Mouse (Mus musculus) neural tube, embryonic 12.5 days (tissue): ENCODE results near the gene Fgfr2. TPM values are rescaled to one million over a fixed set of nuclear protein-coding genes. Genes with fewer than 3 reads are reported as not detected.

ENCODE experiments used
- ATAC-seq: fragments of 200-750 bp; cut with Nextera tagmentation; 2 replicates; pipeline ENCODE4 v1.8.0; 2017; ENCODE audit warnings: low read depth, mild to moderate bottlenecking, moderate TSS enrichment, moderate library complexity; ENCODE audit not compliant: low FRiP score
- H3K27ac ChIP-seq: fragments of 300-500 bp; sonication (generic); 2 replicates; pipeline ENCODE4 v1.5.1; 2016
- H3K27me3 ChIP-seq: fragments of 300-500 bp; sonication (generic); replicated peaks from 2 replicates; pipeline ENCODE4 v1.6.1; 2016; ENCODE audit warnings: mild to moderate bottlenecking
- H3K36me3 ChIP-seq: fragments of 300-500 bp; sonication (generic); 2 replicates; pipeline ENCODE4 v1.6.1; 2016; ENCODE audit warnings: mild to moderate bottlenecking
- H3K4me1 ChIP-seq: fragments of 300-500 bp; sonication (generic); 2 replicates; pipeline ENCODE4 v1.6.1; 2016
- H3K4me2 ChIP-seq: fragments of 300-500 bp; sonication (generic); replicated peaks from 2 replicates; pipeline ENCODE4 v1.6.1; 2016; ENCODE audit warnings: mild to moderate bottlenecking
- H3K4me3 ChIP-seq: fragments of 300-500 bp; sonication (generic); 2 replicates; pipeline ENCODE4 v1.5.1; 2016
- H3K9ac ChIP-seq: fragments of 300-500 bp; sonication (generic); 2 replicates; pipeline ENCODE4 v1.6.1; 2016; ENCODE audit warnings: mild to moderate bottlenecking
- H3K9me3 ChIP-seq: fragments of 300-500 bp; sonication (generic); 2 replicates; pipeline ENCODE4 v1.6.1; 2016; ENCODE audit warnings: mild to moderate bottlenecking
- WGBS: fragments of 180-500 bp; shearing (Covaris S2); methylation state at CpG from one replicate; pipeline ENCODE4 v1.1.7; 2016; 5-methylcytosine and 5-hydroxymethylcytosine counted together
- polyA plus RNA-seq: library from polyadenylated mRNA; unstranded; fragments of >200 nt; fragmentation: Nextera tagmentation; extraction: Ambion mirVana; gene quantifications from 2 replicates; pipeline ENCODE4 v1.2.1, GENCODE M21; 2016

Gene Fgfr2
- polyA plus RNA-seq, 1 experiment from 2014 or later = 65.0 TPM

GRCm38 (mm10) chr7:133067321-133067841 is 55.8 kb downstream of the Fgfr2 start:
- Histone ChIP-seq H3K4me2 (0 out of 2 replicates have a peak overlapping the region, but pooled peaks have one; percentile 16), H3K27ac (peak overlapping the region; percentile 27; the same call in 1 of the 2 replicates), H3K4me3 (no peak overlapping the region), H3K9ac (no peak overlapping the region), H3K4me1 (peaks cover 65% of the 10 kb centered on the region), H3K27me3 (no peaks in the 10 kb centered on the region), H3K36me3 (peaks cover 17% of the 10 kb centered on the region), H3K9me3 (no peaks in the 10 kb centered on the region)
- WGBS = 36% methylated on average over 7 of the region's 7 CpGs
- ATAC-seq = peak; percentile 27; the same call in 1 of the 2 replicates

DNA sequence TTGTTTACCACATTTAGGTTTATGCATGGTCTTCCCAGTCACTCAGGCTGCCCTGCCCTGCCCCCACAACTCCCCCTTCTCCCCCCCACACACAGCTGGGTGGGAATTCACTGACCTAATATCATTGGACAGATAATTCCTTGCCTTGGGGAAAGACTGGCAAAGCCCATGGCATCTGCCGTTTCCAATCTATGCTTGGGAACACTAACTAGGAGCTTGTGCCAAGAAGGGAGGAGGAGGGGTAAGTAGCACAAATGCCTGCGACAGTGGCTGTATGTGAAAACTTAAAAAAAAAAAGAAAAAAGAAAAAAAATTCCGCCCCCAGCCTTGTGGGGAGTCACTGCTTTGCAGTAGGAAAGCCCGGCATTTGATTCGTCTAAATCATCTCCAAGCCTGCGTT is 56.4 kb downstream of the Fgfr2 start:
- H3K4me2 ChIP-seq = 0 out of 2 replicates have a peak overlapping the region, but pooled peaks have one; percentile 2
- 35% methylated on average over 6 of the region's 6 CpGs for WGBS

GRCm38 (mm10) chr7:133062055-133062454 is 61.1 kb downstream of the Fgfr2 start:
- Histone ChIP-seq H3K9ac (no peak overlapping the region), H3K36me3 (peaks cover 13% of the 10 kb centered on the region), H3K9me3 (no peaks in the 10 kb centered on the region), H3K4me1 (peaks cover 33% of the 10 kb centered on the region), H3K27ac (no peak overlapping the region), H3K27me3 (no peaks in the 10 kb centered on the region), H3K4me2 (no peak overlapping the region), H3K4me3 (no peak overlapping the region)
- WGBS = 84% methylated on average over 3 of the region's 3 CpGs
- ATAC-seq = no peak

More for the DNA sequence above, 56.4 kb downstream of the Fgfr2 start:
- H3K9me3 ChIP-seq = no peaks in the 10 kb centered on the region
- peaks cover 59% of the 10 kb centered on the region for H3K4me1 ChIP-seq
- H3K9ac ChIP-seq = no peak overlapping the region
- no peaks in the 10 kb centered on the region for H3K27me3 ChIP-seq
- H3K4me3 ChIP-seq = no peak overlapping the region
- H3K27ac ChIP-seq = no peak overlapping the region
- no peak for ATAC-seq
- H3K36me3 ChIP-seq = peaks cover 17% of the 10 kb centered on the region

DNA sequence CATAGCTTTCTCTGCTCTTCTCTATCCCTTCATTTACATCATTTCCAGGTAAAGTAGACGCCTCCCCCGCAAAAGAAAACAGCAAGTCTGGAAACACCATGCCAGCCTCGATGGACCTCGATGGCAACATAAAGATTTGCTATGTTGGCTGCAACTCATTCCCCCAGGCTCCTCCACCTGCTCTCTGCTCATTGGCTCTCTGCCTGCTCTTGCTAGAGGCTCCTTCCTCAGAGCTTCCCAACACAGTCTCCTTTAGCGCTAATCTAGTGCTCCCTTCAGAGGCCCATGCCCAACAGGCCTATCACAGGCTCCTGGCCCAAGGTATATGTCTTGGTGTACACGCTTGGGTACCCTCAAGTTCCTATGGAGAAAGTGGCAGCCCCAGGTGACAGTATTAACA is 63.0 kb downstream of the Fgfr2 start:
- no peaks in the 10 kb centered on the region for H3K9me3 ChIP-seq
- 93% methylated on average over 6 of the region's 6 CpGs for WGBS
- H3K27ac ChIP-seq = no peak overlapping the region

DNA sequence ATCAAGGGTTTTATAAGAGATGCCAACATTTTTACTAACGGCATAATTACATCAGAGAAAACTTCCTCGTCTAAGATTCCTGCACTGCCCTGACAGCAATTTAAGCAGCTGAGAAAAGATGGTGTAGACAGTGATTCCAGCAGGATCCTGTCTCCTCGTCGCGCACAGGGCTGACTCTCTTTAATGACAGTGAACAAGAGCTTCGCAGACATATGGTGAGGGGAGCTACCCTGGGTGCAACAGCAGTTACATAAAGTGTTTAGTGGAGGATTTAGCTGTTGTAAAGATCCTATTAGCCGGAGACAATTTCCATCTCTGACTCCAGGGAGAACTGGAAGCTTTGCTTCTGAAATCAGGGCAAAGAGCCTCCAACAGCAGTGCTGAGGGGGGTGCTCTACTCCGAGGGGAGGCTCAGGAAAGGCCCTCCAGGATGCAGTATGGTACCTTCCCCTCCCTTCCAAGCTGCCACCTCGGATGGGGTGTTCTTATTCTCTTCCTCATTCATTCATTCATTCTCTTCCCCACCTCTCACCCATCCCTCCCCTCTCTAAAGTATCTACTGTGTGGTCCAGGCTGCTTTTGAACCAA is 63.5 kb downstream of the Fgfr2 start:
- H3K27me3 ChIP-seq = no peaks in the 10 kb centered on the region
- H3K4me2 ChIP-seq = no peak overlapping the region
- 78% methylated on average over 9 of the region's 9 CpGs for WGBS
- ATAC-seq = no peak
- H3K4me1 ChIP-seq = peaks cover 23% of the 10 kb centered on the region
- no peak overlapping the region for H3K4me3 ChIP-seq
- H3K27ac ChIP-seq = no peak overlapping the region
- no peaks in the 10 kb centered on the region for H3K9me3 ChIP-seq
- no peak overlapping the region for H3K9ac ChIP-seq
- H3K36me3 ChIP-seq = peaks cover 13% of the 10 kb centered on the region

More for the DNA sequence above, 63.0 kb downstream of the Fgfr2 start:
- H3K27me3 ChIP-seq = no peaks in the 10 kb centered on the region
- no peak for ATAC-seq
- H3K36me3 ChIP-seq = peaks cover 11% of the 10 kb centered on the region
- no peak overlapping the region for H3K4me2 ChIP-seq
- H3K9ac ChIP-seq = no peak overlapping the region
- H3K4me3 ChIP-seq = no peak overlapping the region
- H3K4me1 ChIP-seq = peaks cover 23% of the 10 kb centered on the region

DNA sequence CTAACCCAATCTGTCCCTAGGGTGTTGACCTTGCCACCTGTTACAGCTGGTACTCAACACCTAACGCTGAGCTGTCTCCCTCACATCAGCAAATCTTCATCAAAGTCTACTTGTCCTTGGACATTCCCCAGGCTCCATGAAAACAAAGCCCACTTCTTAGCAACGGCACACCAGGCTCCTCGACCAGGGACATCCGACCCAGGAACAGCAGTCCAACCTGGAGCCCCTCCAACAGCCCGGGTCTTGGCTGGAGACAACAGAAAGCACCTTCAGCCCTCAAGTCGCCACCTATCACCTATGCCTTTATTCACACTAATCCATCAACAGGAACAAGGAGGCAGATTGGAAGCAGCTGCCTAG is 64.0 kb downstream of the Fgfr2 start:
- 81% methylated on average over 6 of the region's 6 CpGs for WGBS
- peaks cover 8% of the 10 kb centered on the region for H3K36me3 ChIP-seq
- no peak overlapping the region for H3K27ac ChIP-seq
- ATAC-seq = no peak
- no peak overlapping the region for H3K9ac ChIP-seq
- no peak overlapping the region for H3K4me2 ChIP-seq
- peaks cover 23% of the 10 kb centered on the region for H3K4me1 ChIP-seq
- H3K4me3 ChIP-seq = no peak overlapping the region
- no peaks in the 10 kb centered on the region for H3K9me3 ChIP-seq
- no peaks in the 10 kb centered on the region for H3K27me3 ChIP-seq

DNA sequence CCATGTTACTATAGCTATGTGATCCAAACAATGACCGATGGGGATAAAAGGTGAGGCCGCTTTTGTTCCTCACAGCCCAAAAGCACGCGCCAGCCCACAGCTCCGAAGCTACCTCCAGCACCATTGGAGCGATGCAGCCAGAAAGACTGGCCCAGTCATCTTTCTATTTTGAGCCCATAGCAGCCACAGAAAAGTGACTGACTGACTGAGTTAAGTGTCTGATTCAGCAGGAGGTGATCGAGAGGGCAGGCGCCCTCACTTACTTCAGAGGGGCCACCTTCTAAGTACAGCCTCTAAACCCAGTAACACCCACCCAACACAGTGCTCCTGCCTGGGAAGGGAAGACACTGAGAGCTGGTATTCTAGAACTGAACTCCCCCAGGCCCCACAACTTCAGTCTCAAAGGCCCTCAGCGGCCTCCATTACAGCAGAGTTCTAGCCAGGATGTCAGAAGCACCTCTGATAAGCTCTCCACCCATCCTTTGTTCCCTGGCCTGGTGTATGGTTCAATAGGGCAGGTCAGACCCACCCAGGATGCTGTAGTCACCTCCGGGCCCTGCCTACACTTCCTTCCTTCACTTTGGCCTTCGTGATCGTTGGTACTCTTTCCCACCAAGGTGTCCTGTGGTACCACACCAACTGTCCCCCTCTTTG is 64.5 kb downstream of the Fgfr2 start:
- Histone ChIP-seq H3K4me3 (no peak overlapping the region), H3K27ac (no peak overlapping the region), H3K9me3 (no peaks in the 10 kb centered on the region), H3K27me3 (no peaks in the 10 kb centered on the region), H3K4me1 (peaks cover 23% of the 10 kb centered on the region), H3K9ac (no peak overlapping the region), H3K4me2 (no peak overlapping the region), H3K36me3 (peaks cover 7% of the 10 kb centered on the region)
- no peak for ATAC-seq
- 93% methylated on average over 12 of the region's 12 CpGs for WGBS

- Histone ChIP-seq H3K36me3 (peaks cover 13% of the 10 kb centered on the region), H3K4me2 (no peak overlapping the region), H3K27ac (no peak overlapping the region), H3K9ac (no peak overlapping the region), H3K4me1 (peaks cover 23% of the 10 kb centered on the region), H3K4me3 (no peak overlapping the region), H3K9me3 (no peaks in the 10 kb centered on the region), H3K27me3 (no peaks in the 10 kb centered on the region)
- WGBS = 86% methylated on average over 8 of the region's 8 CpGs
- ATAC-seq = no peak
These were observed 66.2 kb downstream of the Fgfr2 start for GRCm38 (mm10) chr7:133056924-133057323.

GRCm38 (mm10) chr7:133054486-133054885 is 68.7 kb downstream of the Fgfr2 start:
- peaks cover 12% of the 10 kb centered on the region; the same call in 1 of the 2 replicates for H3K4me1 ChIP-seq
- H3K27me3 ChIP-seq = no peaks in the 10 kb centered on the region
- H3K4me3 ChIP-seq = no peak overlapping the region
- peaks cover 13% of the 10 kb centered on the region for H3K36me3 ChIP-seq
- no peak overlapping the region for H3K27ac ChIP-seq
- H3K9me3 ChIP-seq = no peaks in the 10 kb centered on the region
- ATAC-seq = no peak
- H3K9ac ChIP-seq = no peak overlapping the region
- no peak overlapping the region for H3K4me2 ChIP-seq
- WGBS = 91% methylated on average over 5 of the region's 5 CpGs

- WGBS = 90% methylated on average over 9 of the region's 9 CpGs
These were observed 69.4 kb downstream of the Fgfr2 start for GRCm38 (mm10) chr7:133053757-133054156.

GRCm38 (mm10) chr7:133052819-133053218 is 70.3 kb downstream of the Fgfr2 start:
- Histone ChIP-seq H3K4me1 (peaks cover 4% of the 10 kb centered on the region; the same call in 1 of the 2 replicates), H3K27ac (no peak overlapping the region), H3K36me3 (peaks cover 13% of the 10 kb centered on the region), H3K9ac (no peak overlapping the region), H3K4me3 (no peak overlapping the region), H3K9me3 (no peaks in the 10 kb centered on the region), H3K4me2 (no peak overlapping the region), H3K27me3 (no peaks in the 10 kb centered on the region)
- ATAC-seq = no peak
- WGBS = 93% methylated on average over 8 of the region's 8 CpGs

More at GRCm38 (mm10) chr7:133053757-133054156, 69.4 kb downstream of the Fgfr2 start:
- H3K4me1 ChIP-seq = peaks cover 5% of the 10 kb centered on the region; the same call in 1 of the 2 replicates
- no peak overlapping the region for H3K27ac ChIP-seq
- ATAC-seq = no peak
- no peak overlapping the region for H3K4me3 ChIP-seq
- no peaks in the 10 kb centered on the region for H3K9me3 ChIP-seq
- H3K27me3 ChIP-seq = no peaks in the 10 kb centered on the region
- H3K9ac ChIP-seq = no peak overlapping the region
- H3K36me3 ChIP-seq = peaks cover 13% of the 10 kb centered on the region
- H3K4me2 ChIP-seq = no peak overlapping the region

- 83% methylated on average over 6 of the region's 6 CpGs for WGBS
- peaks cover under 1% of the 10 kb centered on the region; the same call in 1 of the 2 replicates for H3K4me1 ChIP-seq
These were observed 72.5 kb downstream of the Fgfr2 start for GRCm38 (mm10) chr7:133050681-133051080.

More at GRCm38 (mm10) chr7:133050681-133051080, 72.5 kb downstream of the Fgfr2 start:
- no peaks in the 10 kb centered on the region for H3K9me3 ChIP-seq
- no peak overlapping the region for H3K4me3 ChIP-seq
- no peak overlapping the region for H3K27ac ChIP-seq
- no peak overlapping the region for H3K9ac ChIP-seq
- no peaks in the 10 kb centered on the region for H3K27me3 ChIP-seq
- no peak overlapping the region for H3K4me2 ChIP-seq
- peaks cover 12% of the 10 kb centered on the region for H3K36me3 ChIP-seq
- ATAC-seq = no peak
